Mouse (Mus musculus) large intestine, adult 2 months (tissue): ENCODE measurements around the gene Rspo1. TPM values are rescaled to one million over a fixed set of nuclear protein-coding genes. Genes with fewer than 3 reads are reported as not detected.

Source experiments
- DNase-seq: peaks from one replicate; pipeline ENCODE4 v3.0.0-alpha.2; 2012; ENCODE audit warnings: low read depth, low spot score
- WGBS: fragments of 180-500 bp; shearing (Covaris S2); methylation state at CpG from one replicate; pipeline ENCODE4 v1.1.7; 2018; 5-methylcytosine and 5-hydroxymethylcytosine counted together
- polyA plus RNA-seq: library from polyadenylated mRNA; depleted of rRNA; stranded (reverse); fragments of >200 nt; gene quantifications from 2 replicates; pipeline ENCODE4 v1.2.3, GENCODE M21; 2012; rRNA removed

Gene Rspo1
- polyA plus RNA-seq, 1 experiment: 2.4 TPM

- WGBS: 55% methylated on average over 10 of the region's 10 CpGs
- DNase-seq: no peak
Measured at GRCm38 (mm10) chr4:125015806-125016635, 29.8 kb downstream of the Rspo1 start, which contains the start of gene Gnl2. Gene Gnl2 (plus strand): TSS chr4:125016585.

- WGBS: 70% methylated on average over 11 of the region's 11 CpGs
- DNase-seq: no peak
Measured at GRCm38 (mm10) chr4:125017431-125017830, 31.2 kb downstream of the Rspo1 start.

GRCm38 (mm10) chr4:125020780-125021538 lies 34.7 kb downstream of the Rspo1 start:
- DNase-seq: no peak
- 22% methylated on average over 11 of the region's 11 CpGs for WGBS

GRCm38 (mm10) chr4:125029891-125030614 lies 43.8 kb downstream of the Rspo1 start:
- DNase-seq: peak; percentile 90

GRCm38 (mm10) chr4:125034341-125034740 lies 48.1 kb downstream of the Rspo1 start:
- DNase-seq: no peak
- 79% methylated on average over 4 of the region's 4 CpGs for WGBS

More at GRCm38 (mm10) chr4:125029891-125030614, 43.8 kb downstream of the Rspo1 start:
- WGBS: under 1% methylated on average over 50 of the region's 50 CpGs

- 84% methylated on average over 7 of the region's 7 CpGs for WGBS
- no peak for DNase-seq
Measured at GRCm38 (mm10) chr4:125044454-125044853, 58.2 kb downstream of the Rspo1 start.

GRCm38 (mm10) chr4:125055385-125055784 lies 69.2 kb downstream of the Rspo1 start:
- DNase-seq: no peak
- WGBS: 81% methylated on average over 9 of the region's 9 CpGs

- DNase-seq: no peak
- WGBS: 93% methylated on average over 4 of the region's 4 CpGs
Measured at GRCm38 (mm10) chr4:125056476-125056875, 70.2 kb downstream of the Rspo1 start.

- 52% methylated on average over 3 of the region's 3 CpGs for WGBS
- no peak for DNase-seq
Measured at GRCm38 (mm10) chr4:125057273-125057672, 71.0 kb downstream of the Rspo1 start.

GRCm38 (mm10) chr4:125058033-125058432 lies 71.8 kb downstream of the Rspo1 start:
- DNase-seq: no peak
- WGBS: 32% methylated on average over 5 of the region's 5 CpGs

Other genes with a start within 250 kb of the Rspo1 start
- 32.8 and 41.7 TPM in 2 replicates for gene Inpp5b, start 244.6 kb upstream of the Rspo1 start, polyA plus RNA-seq
- gene Mtf1, start 184.3 kb upstream of the Rspo1 start, polyA plus RNA-seq: 8.9 and 15.4 TPM in 2 replicates
- 41.9 and 52.3 TPM in 2 replicates for gene Yrdc, start 135.8 kb upstream of the Rspo1 start, polyA plus RNA-seq
- 24.5 TPM in 2 replicates for gene 1110065P20Rik, start 135.2 kb upstream of the Rspo1 start, polyA plus RNA-seq
- 0.32 and 0.38 TPM in 2 replicates for gene Maneal, start 124.3 kb upstream of the Rspo1 start, polyA plus RNA-seq
- gene Epha10, start 105.5 kb upstream of the Rspo1 start, polyA plus RNA-seq: 0.04 TPM in 1 of 2 replicates, not detected in the other
- 8.5 and 8.9 TPM in 2 replicates for gene 9930104L06Rik, start 49.4 kb upstream of the Rspo1 start, polyA plus RNA-seq
- 32.2 and 42.9 TPM in 2 replicates for gene Cdca8, start 47.1 kb upstream of the Rspo1 start, polyA plus RNA-seq
- 9.2 and 12.6 TPM in 2 replicates for gene Gnl2, start 30.2 kb downstream of the Rspo1 start, polyA plus RNA-seq
- gene Dnali1, start 79.3 kb downstream of the Rspo1 start, polyA plus RNA-seq: not detected in 2 replicates
- gene Snip1, start 80.2 kb downstream of the Rspo1 start, polyA plus RNA-seq: 9.8 and 9.9 TPM in 2 replicates
- gene Meaf6, start 98.7 kb downstream of the Rspo1 start, polyA plus RNA-seq: 12.1 and 15.8 TPM in 2 replicates
- 48.0 and 56.2 TPM in 2 replicates for gene Zc3h12a, start 141.4 kb downstream of the Rspo1 start, polyA plus RNA-seq